Mouse (Mus musculus): Measurements from ENCODE around the gene Klhl3. TPM values are rescaled to one million over a fixed set of nuclear protein-coding genes. Genes with fewer than 3 reads are reported as not detected.

Klhl3 gene
- total and polyA plus RNA-seq, 2 experiments: 3.2 to 4.0 TPM

DNA sequence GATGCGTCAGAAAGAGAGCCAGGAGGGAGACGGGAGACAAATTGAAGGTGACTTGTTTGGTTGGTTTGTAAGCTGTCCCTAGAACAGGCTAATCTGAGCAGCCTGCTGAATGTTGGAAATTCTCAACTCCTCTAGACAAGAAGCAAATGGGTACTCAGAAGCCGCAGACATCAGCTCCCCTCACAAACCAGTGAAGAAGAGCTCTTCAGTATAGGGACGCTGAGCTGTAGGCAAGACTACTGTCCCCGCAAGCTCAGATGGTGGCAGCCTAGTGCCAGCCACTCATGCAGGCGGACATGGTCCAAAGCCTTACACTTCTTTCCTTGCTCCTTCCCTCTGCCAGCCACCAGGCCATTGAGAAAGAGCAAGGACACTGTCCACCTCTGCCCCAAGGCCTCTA, 2.1 kb downstream of the Klhl3 start:
- H3K36me3 ChIP-seq (ENCODE audit: control insufficient read depth, insufficient read depth, low read length): no peaks in the 10 kb centered on the region
- no peak overlapping the region for H3K9ac ChIP-seq (ENCODE audit: low read depth, low read length)
- no peak overlapping the region for H3K27ac ChIP-seq (replicated peaks; ENCODE audit: insufficient read depth, low read depth, low read length)
- 93% methylated on average over 6 of the region's 6 CpGs for WGBS
- no peaks in the 10 kb centered on the region for H3K27me3 ChIP-seq (ENCODE audit: control insufficient read depth, insufficient read depth, low read length)
- H3K79me2 ChIP-seq (ENCODE audit: control insufficient read depth, insufficient read depth, low read length): peaks cover 17% of the 10 kb centered on the region
- DNase-seq (ENCODE audit: extremely low read depth, low read depth, low spot score): no peak
- H3K4me3 ChIP-seq (ENCODE audit: insufficient read depth, low read depth, low read length): no peak overlapping the region
- TF ChIP-seq POLR2A (IDR thresholded peaks at IDR 0.05; ENCODE audit: extremely low read depth, insufficient read depth, low read length) (no peak), CTCF (IDR thresholded peaks at IDR 0.05; ENCODE audit: low read depth, low read length) (no peak)
- no peaks in the 10 kb centered on the region for H3K4me1 ChIP-seq (ENCODE audit: control insufficient read depth, insufficient read depth, low read length)

DNA sequence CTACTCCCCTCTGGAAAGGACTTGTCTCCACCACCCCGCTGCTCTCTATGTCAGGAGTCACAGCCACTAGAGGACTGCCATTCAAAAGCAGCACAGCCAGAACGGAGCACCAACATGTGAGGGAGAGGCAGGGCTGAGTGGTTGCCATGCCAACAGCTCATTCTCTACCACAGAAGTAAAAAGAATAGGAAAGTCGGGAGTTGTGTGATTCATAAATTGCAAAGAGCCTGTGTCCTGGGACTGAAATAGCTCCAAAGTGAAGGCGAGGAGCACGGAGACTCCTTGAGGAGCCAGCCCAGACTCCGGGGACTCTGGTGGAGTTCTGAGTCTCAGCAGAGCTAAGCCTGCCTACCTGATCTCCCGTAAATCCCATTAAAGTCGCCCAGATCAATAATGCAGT, 22.7 kb downstream of the Klhl3 start:
- H3K9ac ChIP-seq (ENCODE audit: low read depth, low read length): no peak overlapping the region
- H3K79me2 ChIP-seq (ENCODE audit: control insufficient read depth, insufficient read depth, low read length): 0 out of 2 replicates have a peak, but pooled peaks cover 2% of the 10 kb centered on the region
- TF ChIP-seq CTCF (IDR thresholded peaks at IDR 0.05; ENCODE audit: low read depth, low read length) (no peak), POLR2A (IDR thresholded peaks at IDR 0.05; ENCODE audit: extremely low read depth, insufficient read depth, low read length) (no peak)
- H3K4me3 ChIP-seq (ENCODE audit: insufficient read depth, low read depth, low read length): no peak overlapping the region
- H3K27ac ChIP-seq (replicated peaks; ENCODE audit: insufficient read depth, low read depth, low read length): no peak overlapping the region
- no peaks in the 10 kb centered on the region for H3K4me1 ChIP-seq (ENCODE audit: control insufficient read depth, insufficient read depth, low read length)
- H3K27me3 ChIP-seq (ENCODE audit: control insufficient read depth, insufficient read depth, low read length): no peaks in the 10 kb centered on the region
- H3K36me3 ChIP-seq (ENCODE audit: control insufficient read depth, insufficient read depth, low read length): peaks cover 7% of the 10 kb centered on the region
- no peak for DNase-seq (ENCODE audit: extremely low read depth, low read depth, low spot score)
- 83% methylated on average over 8 of the region's 8 CpGs for WGBS

DNA sequence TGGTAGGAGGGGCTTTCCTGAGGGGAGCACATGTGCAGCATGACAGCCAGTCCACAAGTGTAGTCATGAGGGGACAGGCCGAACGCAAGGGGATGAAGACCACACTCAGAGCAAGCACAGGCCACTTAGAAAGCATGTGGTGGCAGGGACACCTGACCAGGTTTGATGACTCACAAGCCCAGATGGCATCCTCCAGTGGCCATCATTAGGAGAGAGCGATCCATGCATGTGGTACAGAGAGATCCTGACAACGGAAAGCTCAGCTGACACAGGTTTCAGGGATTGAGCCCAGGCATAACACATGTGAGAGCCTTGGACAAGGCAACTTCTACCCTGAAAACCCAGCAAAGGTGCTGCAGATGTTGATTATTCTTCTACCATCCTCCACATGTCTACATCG, 29.0 kb downstream of the Klhl3 start:
- no peak overlapping the region for H3K27ac ChIP-seq (replicated peaks; ENCODE audit: insufficient read depth, low read depth, low read length)
- WGBS: 96% methylated on average over 5 of the region's 5 CpGs
- no peak for DNase-seq (ENCODE audit: extremely low read depth, low read depth, low spot score)
- no peak overlapping the region for H3K4me3 ChIP-seq (ENCODE audit: insufficient read depth, low read depth, low read length)
- no peaks in the 10 kb centered on the region for H3K79me2 ChIP-seq (ENCODE audit: control insufficient read depth, insufficient read depth, low read length)
- peaks cover under 1% of the 10 kb centered on the region; the same call in 1 of the 2 replicates for H3K36me3 ChIP-seq (ENCODE audit: control insufficient read depth, insufficient read depth, low read length)
- no peaks in the 10 kb centered on the region for H3K27me3 ChIP-seq (ENCODE audit: control insufficient read depth, insufficient read depth, low read length)
- TF ChIP-seq POLR2A (IDR thresholded peaks at IDR 0.05; ENCODE audit: extremely low read depth, insufficient read depth, low read length) (no peak), CTCF (IDR thresholded peaks at IDR 0.05; ENCODE audit: low read depth, low read length) (no peak)
- no peaks in the 10 kb centered on the region for H3K4me1 ChIP-seq (ENCODE audit: control insufficient read depth, insufficient read depth, low read length)
- no peak overlapping the region for H3K9ac ChIP-seq (ENCODE audit: low read depth, low read length)

DNA sequence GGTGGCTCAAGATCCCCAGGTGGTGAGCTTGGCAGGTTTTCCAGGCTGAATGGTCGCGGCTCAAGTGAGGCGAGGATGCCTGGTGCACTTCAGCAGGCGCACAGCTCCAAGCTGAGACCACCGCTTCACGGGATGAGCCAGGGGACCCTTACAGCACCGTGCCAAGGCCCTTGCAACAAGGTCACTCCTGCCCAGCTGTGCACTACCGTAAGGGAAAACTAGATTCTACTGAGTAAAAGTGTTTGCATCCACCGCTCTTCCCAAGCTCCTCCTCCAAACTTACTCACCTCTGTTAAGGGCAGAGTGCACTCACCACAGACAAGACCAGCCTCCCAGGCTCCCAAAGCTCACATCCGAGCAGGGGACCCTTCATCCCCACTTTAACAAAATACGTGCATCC, 29.9 kb downstream of the Klhl3 start:
- Histone ChIP-seq H3K4me3 (ENCODE audit: insufficient read depth, low read depth, low read length) (no peak overlapping the region), H3K79me2 (ENCODE audit: control insufficient read depth, insufficient read depth, low read length) (no peaks in the 10 kb centered on the region), H3K36me3 (ENCODE audit: control insufficient read depth, insufficient read depth, low read length) (no peaks in the 10 kb centered on the region; the same call in 1 of the 2 replicates), H3K27ac (replicated peaks; ENCODE audit: insufficient read depth, low read depth, low read length) (no peak overlapping the region), H3K9ac (ENCODE audit: low read depth, low read length) (no peak overlapping the region), H3K4me1 (ENCODE audit: control insufficient read depth, insufficient read depth, low read length) (no peaks in the 10 kb centered on the region), H3K27me3 (ENCODE audit: control insufficient read depth, insufficient read depth, low read length) (no peaks in the 10 kb centered on the region)
- DNase-seq (ENCODE audit: extremely low read depth, low read depth, low spot score): no peak
- WGBS: 87% methylated on average over 11 of the region's 11 CpGs
- TF ChIP-seq POLR2A (IDR thresholded peaks at IDR 0.05; ENCODE audit: extremely low read depth, insufficient read depth, low read length) (no peak), CTCF (IDR thresholded peaks at IDR 0.05; ENCODE audit: low read depth, low read length) (no peak)

DNA sequence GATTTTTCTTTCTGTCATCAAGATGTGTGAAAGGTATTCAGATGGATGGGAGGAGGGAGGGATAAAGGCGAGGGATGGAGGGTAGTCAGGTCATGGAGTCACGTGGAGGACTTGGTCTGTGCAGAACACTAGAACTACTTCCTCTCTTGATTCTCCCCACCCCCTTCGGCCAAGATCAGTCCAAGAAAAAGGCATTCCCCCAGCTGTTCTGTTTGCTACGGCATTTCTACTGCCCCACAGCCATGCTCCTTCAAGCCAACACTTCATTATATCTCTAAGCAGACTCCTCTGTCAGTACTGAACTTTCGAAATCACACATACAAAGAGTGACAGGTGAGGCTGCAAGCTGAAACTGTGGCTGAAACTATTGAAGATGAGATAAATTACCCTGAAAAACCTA, 30.3 kb downstream of the Klhl3 start:
- Histone ChIP-seq H3K36me3 (ENCODE audit: control insufficient read depth, insufficient read depth, low read length) (no peaks in the 10 kb centered on the region; the same call in 1 of the 2 replicates), H3K4me1 (ENCODE audit: control insufficient read depth, insufficient read depth, low read length) (no peaks in the 10 kb centered on the region), H3K27ac (replicated peaks; ENCODE audit: insufficient read depth, low read depth, low read length) (no peak overlapping the region), H3K4me3 (ENCODE audit: insufficient read depth, low read depth, low read length) (no peak overlapping the region), H3K27me3 (ENCODE audit: control insufficient read depth, insufficient read depth, low read length) (no peaks in the 10 kb centered on the region), H3K79me2 (ENCODE audit: control insufficient read depth, insufficient read depth, low read length) (no peaks in the 10 kb centered on the region), H3K9ac (ENCODE audit: low read depth, low read length) (no peak overlapping the region)
- 77% methylated on average over 5 of the region's 5 CpGs for whole genome bisulfite sequencing
- no peak for DNase-seq (ENCODE audit: extremely low read depth, low read depth, low spot score)
- TF ChIP-seq POLR2A (IDR thresholded peaks at IDR 0.05; ENCODE audit: extremely low read depth, insufficient read depth, low read length) (no peak), CTCF (IDR thresholded peaks at IDR 0.05; ENCODE audit: low read depth, low read length) (no peak)

DNA sequence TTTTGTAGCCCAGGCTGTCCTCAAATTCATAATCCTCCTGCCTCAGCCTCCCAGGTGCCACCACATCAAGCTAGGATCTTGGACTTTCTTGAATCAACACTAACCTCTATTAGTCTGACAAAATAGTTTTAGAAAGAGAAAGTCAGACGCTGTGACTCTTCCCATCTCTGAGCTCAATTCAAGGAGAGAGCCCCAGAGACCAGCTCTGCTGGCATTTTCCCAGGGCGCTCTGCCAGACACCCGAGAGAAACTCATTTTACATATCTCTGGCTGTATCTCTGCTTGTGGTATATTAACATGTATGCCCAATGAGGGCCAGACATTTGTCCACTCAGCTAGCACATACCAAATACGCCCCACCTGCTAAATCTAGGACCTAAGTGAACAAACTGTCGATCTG, 35.0 kb downstream of the Klhl3 start:
- no peak overlapping the region for H3K4me3 ChIP-seq (ENCODE audit: insufficient read depth, low read depth, low read length)
- no peaks in the 10 kb centered on the region for H3K79me2 ChIP-seq (ENCODE audit: control insufficient read depth, insufficient read depth, low read length)
- no peak for DNase-seq (ENCODE audit: extremely low read depth, low read depth, low spot score)
- no peak overlapping the region for H3K9ac ChIP-seq (ENCODE audit: low read depth, low read length)
- no peaks in the 10 kb centered on the region for H3K27me3 ChIP-seq (ENCODE audit: control insufficient read depth, insufficient read depth, low read length)
- H3K4me1 ChIP-seq (ENCODE audit: control insufficient read depth, insufficient read depth, low read length): 0 out of 2 replicates have a peak, but pooled peaks cover 2% of the 10 kb centered on the region
- 79% methylated on average over 5 of the region's 5 CpGs for WGBS
- H3K36me3 ChIP-seq (ENCODE audit: control insufficient read depth, insufficient read depth, low read length): no peaks in the 10 kb centered on the region; the same call in none of the 2 replicates
- no peak for TF ChIP-seq CTCF (IDR thresholded peaks at IDR 0.05; ENCODE audit: low read depth, low read length)
- no peak for TF ChIP-seq POLR2A (IDR thresholded peaks at IDR 0.05; ENCODE audit: extremely low read depth, insufficient read depth, low read length)
- H3K27ac ChIP-seq (replicated peaks; ENCODE audit: insufficient read depth, low read depth, low read length): no peak overlapping the region
